Mouse (Mus musculus) lung, postnatal 0 days (tissue): Measurements from ENCODE around the gene Olfr211. TPM values are rescaled to one million over a fixed set of nuclear protein-coding genes. Genes with fewer than 3 reads are reported as not detected.
"Not testable (repeated sequence)": the region's sequence is repeated elsewhere in the genome, so short reads cannot be mapped to it uniquely, and the experiment has no call there.

Source experiments
- ATAC-seq: fragments of 200-750 bp; cut with Nextera tagmentation; 2 replicates; pipeline ENCODE4 v1.8.0; 2017; ENCODE audit warnings: moderate library complexity
- DNase-seq: peaks from one replicate; pipeline ENCODE4 v3.0.0-alpha.2; 2016; ENCODE audit warnings: low spot score
- H3K27ac ChIP-seq: fragments of 300-500 bp; sonication (generic); 2 replicates; pipeline ENCODE4 v1.5.1; 2014; ENCODE audit warnings: antibody characterized with exemption, mild to moderate bottlenecking, low read length, mixed read lengths
- H3K27me3 ChIP-seq: fragments of 300-500 bp; sonication (generic); replicated peaks from 2 replicates; pipeline ENCODE4 v1.6.1; 2014; ENCODE audit warnings: low read length, mixed read lengths; ENCODE audit not compliant: insufficient read depth
- H3K36me3 ChIP-seq: fragments of 300-500 bp; sonication (generic); 2 replicates; pipeline ENCODE4 v1.6.1; 2014; ENCODE audit warnings: low read length, mixed read lengths; ENCODE audit not compliant: insufficient read depth
- H3K4me1 ChIP-seq: fragments of 300-500 bp; sonication (generic); 2 replicates; pipeline ENCODE4 v1.6.1; 2014; ENCODE audit warnings: antibody characterized with exemption, low read depth, low read length, mixed read lengths; ENCODE audit not compliant: insufficient read depth
- H3K4me2 ChIP-seq: fragments of 300-500 bp; sonication (generic); replicated peaks from 2 replicates; pipeline ENCODE4 v1.6.1; 2014; ENCODE audit warnings: low read depth, mild to moderate bottlenecking, low read length, moderate library complexity, mixed read lengths
- H3K4me3 ChIP-seq: fragments of 300-500 bp; sonication (generic); 2 replicates; pipeline ENCODE4 v1.5.1; 2014; ENCODE audit warnings: low read depth, low read length
- H3K9ac ChIP-seq: fragments of 300-500 bp; sonication (generic); replicated peaks from 2 replicates; pipeline ENCODE4 v1.6.1; 2014; ENCODE audit warnings: low read depth, mild to moderate bottlenecking
- H3K9me3 ChIP-seq: fragments of 300-500 bp; sonication (generic); 2 replicates; pipeline ENCODE4 v1.6.1; 2016; ENCODE audit warnings: low read length, mixed read lengths
- CTCF ChIP-seq: IDR thresholded peaks from 2 replicates; pipeline ENCODE4 v1.5.1; 2016; ENCODE audit warnings: antibody characterized with exemption, mild to moderate bottlenecking
- EP300 ChIP-seq: IDR thresholded peaks from 2 replicates; pipeline ENCODE4 v1.6.1; 2016; ENCODE audit warnings: antibody characterized with exemption, mild to moderate bottlenecking, control low read depth
- WGBS: fragments of 180-500 bp; shearing (Covaris S2); extraction: QIAGEN DNeasy Blood & Tissue Kit; methylation state at CpG from one replicate; pipeline ENCODE4 v1.1.7; 2014; 5-methylcytosine and 5-hydroxymethylcytosine counted together
- polyA plus RNA-seq: library from polyadenylated mRNA; unstranded; fragments of >200 nt; fragmentation: Nextera tagmentation; extraction: Ambion mirVana; gene quantifications from 2 replicates; pipeline ENCODE4 v1.2.1, GENCODE M21; 2015

Olfr211 gene
- polyA plus RNA-seq, 1 experiment from 2014 or later: not detected

DNA sequence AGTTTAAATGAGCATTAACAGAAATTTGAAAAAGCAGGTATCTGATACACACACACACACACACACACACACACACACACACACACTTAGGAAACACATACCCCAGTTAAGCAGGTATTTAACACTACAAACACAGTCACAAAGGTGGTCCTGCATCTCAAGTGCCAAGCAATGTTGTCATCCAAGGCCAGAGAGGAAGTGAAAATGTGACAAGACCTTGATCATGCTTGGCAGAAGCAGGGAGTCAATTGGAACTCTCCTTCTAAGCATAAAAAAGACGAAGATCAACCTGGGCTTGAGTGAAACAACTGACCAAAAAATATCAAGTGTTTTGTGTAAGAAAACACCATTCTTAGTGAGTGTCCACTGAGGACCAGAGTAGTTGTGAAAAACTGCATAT lies 7.1 kb downstream of the Olfr211 start:
- Histone ChIP-seq H3K27ac (no peak overlapping the region), H3K9ac (no peak overlapping the region), H3K9me3 (no peaks in the 10 kb centered on the region), H3K4me2 (no peak overlapping the region), H3K36me3 (no peaks in the 10 kb centered on the region), H3K4me3 (no peak overlapping the region), H3K27me3 (no peaks in the 10 kb centered on the region), H3K4me1 (no peaks in the 10 kb centered on the region)
- TF ChIP-seq CTCF (no peak), EP300 (no peak)
- DNase-seq (no peak), ATAC-seq (no peak)
- 74% methylated on average over 1 of the region's 1 CpGs for WGBS

DNA sequence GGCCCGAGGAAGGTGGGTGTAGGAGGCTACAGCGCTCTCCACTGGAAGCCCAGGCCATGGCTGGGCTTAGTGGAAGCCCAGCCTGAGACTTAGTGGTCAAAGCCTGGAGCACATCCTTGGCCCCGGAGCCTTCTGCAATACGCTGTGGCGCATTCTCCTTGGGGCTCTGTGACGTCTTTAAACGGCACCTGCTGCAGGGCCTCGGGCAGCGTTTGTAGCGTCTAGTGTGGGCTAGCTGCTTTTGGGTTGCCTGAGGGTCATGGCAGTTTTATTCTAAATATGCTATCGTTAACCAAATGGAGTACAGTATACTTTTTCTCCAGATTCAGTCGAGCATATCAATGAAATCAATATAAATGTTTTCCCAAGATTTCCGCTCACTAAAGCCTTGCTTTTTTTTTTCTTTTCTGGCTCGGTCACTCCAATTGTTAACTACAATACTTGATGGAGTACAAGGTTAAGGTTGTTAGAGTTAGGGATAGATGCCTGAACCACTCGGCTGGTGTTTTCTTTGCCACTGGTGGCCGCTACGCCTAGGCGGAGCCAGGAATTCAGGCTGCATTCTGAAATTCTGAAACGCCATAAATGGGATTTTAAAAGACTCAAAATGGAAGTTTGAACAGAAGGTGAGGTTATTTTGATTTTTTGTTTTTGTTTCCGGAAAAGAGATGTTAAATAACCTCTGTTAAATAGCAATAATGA lies 17.6 kb downstream of the Olfr211 start, which contains the start of gene Olfr212:
Gene Olfr212 (plus strand): TSS at position 215 of the 702 bp plus-strand sequence.
- not testable (repeated sequence) for ATAC-seq, H3K4me3 ChIP-seq, DNase-seq, H3K36me3 ChIP-seq, H3K27ac ChIP-seq, H3K9me3 ChIP-seq, H3K9ac ChIP-seq, H3K4me1 ChIP-seq, H3K27me3 ChIP-seq, H3K4me2 ChIP-seq
- 89% methylated on average over 19 of the region's 20 CpGs for WGBS

DNA sequence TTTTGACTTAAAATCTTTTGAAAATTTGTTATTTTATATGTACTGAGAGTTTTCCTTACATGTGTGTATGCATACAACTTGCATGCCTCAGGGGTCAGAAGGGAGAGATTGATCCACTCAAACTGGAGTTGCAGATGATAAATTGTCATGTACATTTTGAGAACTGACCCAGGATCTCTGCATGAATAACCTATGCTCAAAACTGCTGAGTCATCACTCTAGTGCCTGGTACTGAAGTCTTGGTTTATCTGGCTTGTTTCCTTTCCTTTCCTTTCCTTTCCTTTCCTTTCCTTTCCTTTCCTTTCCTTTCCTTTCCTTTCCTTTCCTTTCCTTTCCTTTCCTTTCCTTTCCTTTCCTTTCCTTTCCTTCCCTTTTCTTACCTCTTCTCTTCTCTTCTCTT lies 25.9 kb downstream of the Olfr211 start:
- no peaks in the 10 kb centered on the region for H3K27me3 ChIP-seq
- no peak overlapping the region for H3K4me2 ChIP-seq
- DNase-seq: no peak
- H3K4me3 ChIP-seq: no peak overlapping the region
- H3K36me3 ChIP-seq: no peaks in the 10 kb centered on the region
- no peak overlapping the region for H3K9ac ChIP-seq
- no peaks in the 10 kb centered on the region for H3K4me1 ChIP-seq
- H3K27ac ChIP-seq: no peak overlapping the region
- no peaks in the 10 kb centered on the region for H3K9me3 ChIP-seq
- ATAC-seq: no peak
- no peak for TF ChIP-seq CTCF
- no peak for TF ChIP-seq EP300

DNA sequence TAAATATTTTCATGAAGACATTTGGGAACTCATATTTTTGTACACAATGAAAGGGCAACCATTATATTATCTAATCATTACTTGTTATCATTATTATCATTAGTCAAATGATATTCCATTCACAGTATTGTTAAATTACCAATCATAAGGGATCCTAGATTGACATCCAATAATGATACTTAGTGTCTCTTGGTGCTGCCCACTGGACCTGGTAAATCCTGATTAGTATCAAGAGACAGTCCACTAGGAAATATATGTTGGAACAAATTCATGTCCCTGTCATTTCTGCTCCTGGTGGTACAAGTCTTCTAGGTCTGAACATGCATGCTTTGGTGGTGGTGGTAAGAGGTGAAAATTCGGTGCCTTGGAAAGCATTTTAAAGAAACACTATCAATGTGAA lies 49.3 kb downstream of the Olfr211 start, which contains the start of gene Olfr213:
Gene Olfr213 (plus strand): TSS at position 301 of the 400 bp plus-strand sequence.
- TF ChIP-seq EP300 (no peak), CTCF (no peak)
- H3K9ac ChIP-seq: no peak within 1 kb of the TSS
- H3K4me2 ChIP-seq: no peak within 1 kb of the TSS
- no peaks in the 10 kb centered on the region for H3K4me1 ChIP-seq
- 90% methylated on average over 1 of the region's 1 CpGs for WGBS
- no peak for DNase-seq
- H3K4me3 ChIP-seq: no peak within 1 kb of the TSS
- no peaks in the 10 kb centered on the region for H3K36me3 ChIP-seq
- no peak for ATAC-seq
- no peaks in the 10 kb centered on the region for H3K9me3 ChIP-seq
- H3K27me3 ChIP-seq: no peaks in the 10 kb centered on the region
- H3K27ac ChIP-seq: no peak within 1 kb of the TSS

DNA sequence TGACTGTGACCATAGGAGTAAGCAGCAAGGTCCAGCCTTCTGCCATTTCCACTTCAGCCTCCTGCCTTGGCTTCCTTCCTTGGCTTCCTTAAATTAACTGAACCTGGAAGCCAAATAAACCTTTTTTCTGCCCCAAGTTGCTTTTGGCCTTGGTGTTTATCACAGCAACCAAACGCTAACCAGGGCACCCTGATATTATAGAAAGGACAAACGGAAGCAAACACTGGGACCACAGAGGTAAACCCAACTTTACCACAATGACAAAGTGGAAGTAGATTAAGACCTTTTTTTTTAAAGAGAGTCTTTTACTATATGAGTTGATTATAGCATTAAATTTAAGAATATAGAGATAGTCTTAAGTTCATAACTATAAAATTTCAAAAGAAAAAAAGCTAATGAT lies 53.6 kb downstream of the Olfr211 start:
- TF ChIP-seq EP300 (no peak), CTCF (no peak)
- WGBS: 78% methylated on average over 2 of the region's 2 CpGs

More for the DNA sequence above, 53.6 kb downstream of the Olfr211 start:
- H3K9ac ChIP-seq: no peak overlapping the region
- no peaks in the 10 kb centered on the region for H3K36me3 ChIP-seq
- H3K4me1 ChIP-seq: no peaks in the 10 kb centered on the region
- H3K27ac ChIP-seq: no peak overlapping the region
- DNase-seq (no peak), ATAC-seq (no peak)
- H3K27me3 ChIP-seq: no peaks in the 10 kb centered on the region
- no peak overlapping the region for H3K4me2 ChIP-seq
- H3K4me3 ChIP-seq: no peak overlapping the region
- no peaks in the 10 kb centered on the region for H3K9me3 ChIP-seq

Other genes with a start within 250 kb of the Olfr211 start
- gene Zfand4, start 224.9 kb upstream of the Olfr211 start, polyA plus RNA-seq: 2.9 and 3.1 TPM in 2 replicates
- gene March8, start 151.1 kb upstream of the Olfr211 start, polyA plus RNA-seq: 26.4 and 29.0 TPM in 2 replicates
- gene Alox5, start 27.9 kb upstream of the Olfr211 start, polyA plus RNA-seq: 3.1 TPM in 2 replicates
- 0.07 TPM in 1 of 2 replicates, not detected in the other for gene Olfr212, start 17.4 kb downstream of the Olfr211 start, polyA plus RNA-seq
- not detected in 2 replicates for gene Olfr213, start 49.4 kb downstream of the Olfr211 start, polyA plus RNA-seq
- 0.32 and 0.35 TPM in 2 replicates for gene Gm5580, start 62.0 kb downstream of the Olfr211 start, polyA plus RNA-seq
- not detected in 2 replicates for gene Olfr214, start 65.1 kb downstream of the Olfr211 start, polyA plus RNA-seq
- gene Olfr215, start 95.1 kb downstream of the Olfr211 start, polyA plus RNA-seq: not detected in 2 replicates
- 58.1 and 64.4 TPM in 2 replicates for gene Zfp422, start 139.9 kb downstream of the Olfr211 start, polyA plus RNA-seq
- 79.3 and 86.1 TPM in 2 replicates for gene Depp1, start 161.5 kb downstream of the Olfr211 start, polyA plus RNA-seq
- 9.3 and 10.0 TPM in 2 replicates for gene Rassf4, start 184.9 kb downstream of the Olfr211 start, polyA plus RNA-seq
- gene Tmem72, start 227.8 kb downstream of the Olfr211 start, polyA plus RNA-seq: 0.01 and 0.02 TPM in 2 replicates